Mouse (Mus musculus) limb, embryonic 15.5 days (tissue): ENCODE results near the gene Myo3b. TPM values are rescaled to one million over a fixed set of nuclear protein-coding genes. Genes with fewer than 3 reads are reported as not detected.

Source experiments
- ATAC-seq: fragments of 200-750 bp; cut with Nextera tagmentation; 2 replicates; pipeline ENCODE4 v1.8.0; 2017; ENCODE audit warnings: low read depth, moderate TSS enrichment; ENCODE audit not compliant: insufficient number of reproducible peaks, low FRiP score, low TSS enrichment
- H3K27ac ChIP-seq: fragments of 300-500 bp; sonication (generic); 2 replicates; pipeline ENCODE4 v1.5.1; 2015; ENCODE audit warnings: moderate library complexity, mild to moderate bottlenecking, inconsistent platforms
- H3K27me3 ChIP-seq: fragments of 300-500 bp; sonication (generic); 2 replicates; pipeline ENCODE4 v1.6.1; 2015; ENCODE audit warnings: inconsistent platforms
- H3K36me3 ChIP-seq: fragments of 300-500 bp; sonication (generic); 2 replicates; pipeline ENCODE4 v1.6.1; 2015; ENCODE audit warnings: inconsistent platforms
- H3K4me1 ChIP-seq: fragments of 300-500 bp; sonication (generic); 2 replicates; pipeline ENCODE4 v1.6.1; 2015; ENCODE audit warnings: inconsistent platforms
- H3K4me2 ChIP-seq: fragments of 300-500 bp; sonication (generic); 2 replicates; pipeline ENCODE4 v1.6.1; 2015; ENCODE audit warnings: mild to moderate bottlenecking, inconsistent platforms
- H3K4me3 ChIP-seq: fragments of 300-500 bp; sonication (generic); 2 replicates; pipeline ENCODE4 v1.5.1; 2015; ENCODE audit warnings: mild to moderate bottlenecking, inconsistent platforms
- H3K9ac ChIP-seq: fragments of 300-500 bp; sonication (generic); 2 replicates; pipeline ENCODE4 v1.6.1; 2015; ENCODE audit warnings: inconsistent platforms
- H3K9me3 ChIP-seq: fragments of 300-500 bp; sonication (generic); 2 replicates; pipeline ENCODE4 v1.6.1; 2016; ENCODE audit warnings: inconsistent platforms
- WGBS: fragments of 180-500 bp; shearing (Covaris S2); methylation state at CpG from one replicate; pipeline ENCODE4 v1.1.7; 2015; 5-methylcytosine and 5-hydroxymethylcytosine counted together
- polyA plus RNA-seq: library from polyadenylated mRNA; unstranded; fragments of >200 nt; fragmentation: Nextera tagmentation; extraction: Ambion mirVana; gene quantifications from 2 replicates; pipeline ENCODE4 v1.2.1, GENCODE M21; 2015

The Myo3b gene
- polyA plus RNA-seq, 1 experiment from 2014 or later: not detected

GRCm38 (mm10) chr2:70284109-70284508 is 245.2 kb downstream of the Myo3b start:
- no peak for ATAC-seq
- no peak overlapping the region for H3K4me3 ChIP-seq
- no peak overlapping the region for H3K9ac ChIP-seq
- H3K4me2 ChIP-seq: no peak overlapping the region
- H3K9me3 ChIP-seq: no peaks in the 10 kb centered on the region
- H3K36me3 ChIP-seq: no peaks in the 10 kb centered on the region
- no peaks in the 10 kb centered on the region for H3K27me3 ChIP-seq
- H3K27ac ChIP-seq: no peak overlapping the region
- 74% methylated on average over 1 of the region's 1 CpGs for WGBS
- H3K4me1 ChIP-seq: no peaks in the 10 kb centered on the region

GRCm38 (mm10) chr2:70291063-70291462 is 252.1 kb downstream of the Myo3b start:
- WGBS: 46% methylated on average over 5 of the region's 5 CpGs
- no peak for ATAC-seq
- H3K4me1 ChIP-seq: no peaks in the 10 kb centered on the region
- H3K9me3 ChIP-seq: no peaks in the 10 kb centered on the region
- H3K9ac ChIP-seq: no peak overlapping the region
- H3K27ac ChIP-seq: no peak overlapping the region
- H3K36me3 ChIP-seq: no peaks in the 10 kb centered on the region
- H3K4me2 ChIP-seq: no peak overlapping the region
- no peak overlapping the region for H3K4me3 ChIP-seq
- no peaks in the 10 kb centered on the region for H3K27me3 ChIP-seq

GRCm38 (mm10) chr2:70292776-70293175 is 253.8 kb downstream of the Myo3b start:
- ATAC-seq: no peak
- no peak overlapping the region for H3K4me3 ChIP-seq
- no peak overlapping the region for H3K4me2 ChIP-seq
- no peaks in the 10 kb centered on the region for H3K27me3 ChIP-seq
- WGBS: 72% methylated on average over 3 of the region's 3 CpGs
- H3K4me1 ChIP-seq: no peaks in the 10 kb centered on the region
- H3K36me3 ChIP-seq: no peaks in the 10 kb centered on the region
- no peaks in the 10 kb centered on the region for H3K9me3 ChIP-seq
- H3K9ac ChIP-seq: no peak overlapping the region
- H3K27ac ChIP-seq: no peak overlapping the region

- no peak overlapping the region for H3K4me3 ChIP-seq
- H3K4me1 ChIP-seq: no peaks in the 10 kb centered on the region
- H3K9ac ChIP-seq: no peak overlapping the region
- no peaks in the 10 kb centered on the region for H3K9me3 ChIP-seq
- no peak for ATAC-seq
- H3K36me3 ChIP-seq: no peaks in the 10 kb centered on the region
- H3K27ac ChIP-seq: no peak overlapping the region
- no peak overlapping the region for H3K4me2 ChIP-seq
- no peaks in the 10 kb centered on the region for H3K27me3 ChIP-seq
Observed at GRCm38 (mm10) chr2:70302905-70303304, 264.0 kb downstream of the Myo3b start.

GRCm38 (mm10) chr2:70315125-70315524 is 276.2 kb downstream of the Myo3b start:
- Histone ChIP-seq H3K4me3 (no peak overlapping the region), H3K9me3 (no peaks in the 10 kb centered on the region), H3K27ac (no peak overlapping the region), H3K9ac (no peak overlapping the region), H3K27me3 (no peaks in the 10 kb centered on the region), H3K36me3 (no peaks in the 10 kb centered on the region), H3K4me2 (no peak overlapping the region), H3K4me1 (0 out of 2 replicates have a peak, but pooled peaks cover 5% of the 10 kb centered on the region)
- ATAC-seq: no peak
- WGBS: 50% methylated on average over 9 of the region's 9 CpGs

- no peak overlapping the region for H3K4me3 ChIP-seq
- H3K9ac ChIP-seq: no peak overlapping the region
- 76% methylated on average over 3 of the region's 3 CpGs for WGBS
- ATAC-seq: no peak
- H3K9me3 ChIP-seq: no peaks in the 10 kb centered on the region
- no peak overlapping the region for H3K27ac ChIP-seq
- H3K4me1 ChIP-seq: 0 out of 2 replicates have a peak, but pooled peaks cover 5% of the 10 kb centered on the region
- no peak overlapping the region for H3K4me2 ChIP-seq
- no peaks in the 10 kb centered on the region for H3K27me3 ChIP-seq
- no peaks in the 10 kb centered on the region for H3K36me3 ChIP-seq
Observed at GRCm38 (mm10) chr2:70315734-70316133, 276.8 kb downstream of the Myo3b start.

GRCm38 (mm10) chr2:70317850-70318249 is 278.9 kb downstream of the Myo3b start:
- Histone ChIP-seq H3K9ac (no peak overlapping the region), H3K4me1 (0 out of 2 replicates have a peak, but pooled peaks cover 8% of the 10 kb centered on the region), H3K27me3 (no peaks in the 10 kb centered on the region), H3K27ac (no peak overlapping the region), H3K4me2 (no peak overlapping the region), H3K36me3 (no peaks in the 10 kb centered on the region), H3K4me3 (no peak overlapping the region), H3K9me3 (no peaks in the 10 kb centered on the region)
- 22% methylated on average over 6 of the region's 6 CpGs for WGBS
- ATAC-seq: no peak

- WGBS: 44% methylated on average over 5 of the region's 5 CpGs
- H3K4me3 ChIP-seq: no peak overlapping the region
- H3K9me3 ChIP-seq: no peaks in the 10 kb centered on the region
- 0 out of 2 replicates have a peak, but pooled peaks cover 8% of the 10 kb centered on the region for H3K4me1 ChIP-seq
- no peak for ATAC-seq
- no peaks in the 10 kb centered on the region for H3K27me3 ChIP-seq
- H3K27ac ChIP-seq: no peak overlapping the region
- no peak overlapping the region for H3K4me2 ChIP-seq
- H3K9ac ChIP-seq: no peak overlapping the region
- no peaks in the 10 kb centered on the region for H3K36me3 ChIP-seq
Observed at GRCm38 (mm10) chr2:70318861-70319555, 280.1 kb downstream of the Myo3b start.

- no peak for ATAC-seq
- H3K4me2 ChIP-seq: no peak overlapping the region
- no peak overlapping the region for H3K27ac ChIP-seq
- H3K9ac ChIP-seq: no peak overlapping the region
- H3K4me1 ChIP-seq: 0 out of 2 replicates have a peak, but pooled peaks cover 8% of the 10 kb centered on the region
- WGBS: 64% methylated on average over 9 of the region's 9 CpGs
- H3K4me3 ChIP-seq: no peak overlapping the region
- H3K9me3 ChIP-seq: no peaks in the 10 kb centered on the region
- H3K27me3 ChIP-seq: no peaks in the 10 kb centered on the region
- H3K36me3 ChIP-seq: no peaks in the 10 kb centered on the region
Observed at GRCm38 (mm10) chr2:70322767-70323166, 283.8 kb downstream of the Myo3b start.

- H3K36me3 ChIP-seq: no peaks in the 10 kb centered on the region
- no peaks in the 10 kb centered on the region for H3K4me1 ChIP-seq
- no peak overlapping the region for H3K4me3 ChIP-seq
- H3K27ac ChIP-seq: no peak overlapping the region
- H3K27me3 ChIP-seq: 0 out of 2 replicates have a peak, but pooled peaks cover 4% of the 10 kb centered on the region
- no peak overlapping the region for H3K4me2 ChIP-seq
- WGBS: 76% methylated on average over 11 of the region's 11 CpGs
- H3K9me3 ChIP-seq: no peaks in the 10 kb centered on the region
- ATAC-seq: no peak
- H3K9ac ChIP-seq: no peak overlapping the region
Observed at GRCm38 (mm10) chr2:70327602-70328001, 288.7 kb downstream of the Myo3b start.

GRCm38 (mm10) chr2:70332905-70333304 is 294.0 kb downstream of the Myo3b start:
- Histone ChIP-seq H3K9ac (no peak overlapping the region), H3K27me3 (peaks cover 14% of the 10 kb centered on the region; the same call in 1 of the 2 replicates), H3K36me3 (no peaks in the 10 kb centered on the region), H3K9me3 (no peaks in the 10 kb centered on the region), H3K4me3 (no peak overlapping the region), H3K4me1 (peaks cover 13% of the 10 kb centered on the region), H3K4me2 (no peak overlapping the region), H3K27ac (no peak overlapping the region)
- ATAC-seq: no peak
- WGBS: 82% methylated on average over 6 of the region's 6 CpGs

GRCm38 (mm10) chr2:70333553-70333952 is 294.6 kb downstream of the Myo3b start:
- Histone ChIP-seq H3K9me3 (no peaks in the 10 kb centered on the region), H3K4me1 (peaks cover 15% of the 10 kb centered on the region), H3K27me3 (peaks cover 15% of the 10 kb centered on the region; the same call in 1 of the 2 replicates), H3K36me3 (no peaks in the 10 kb centered on the region), H3K27ac (no peak overlapping the region), H3K9ac (no peak overlapping the region), H3K4me2 (no peak overlapping the region), H3K4me3 (no peak overlapping the region)
- no peak for ATAC-seq
- WGBS: 85% methylated on average over 6 of the region's 6 CpGs
